Mouse (Mus musculus): ENCODE data around the gene Pea15a.

Gene Pea15a

DNA sequence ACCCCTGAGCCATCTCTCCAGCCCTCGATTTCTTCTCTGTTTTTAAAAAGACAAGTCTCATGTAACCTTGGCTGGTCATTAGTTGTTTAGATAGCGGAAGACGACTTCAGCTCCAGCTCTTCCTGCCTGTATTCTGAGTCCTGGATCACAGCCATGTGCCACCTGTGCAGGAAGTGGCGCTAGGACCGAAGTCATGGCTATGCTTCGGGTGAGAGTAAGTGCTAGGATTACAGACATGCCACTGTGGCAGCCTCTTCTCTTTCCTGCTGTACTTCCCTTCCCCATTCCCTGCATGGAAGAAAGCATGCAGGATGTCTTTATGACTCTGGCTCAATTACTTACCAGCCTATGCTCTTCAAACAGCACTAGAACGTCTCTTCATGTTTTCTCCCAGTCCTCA, 27.5 kb downstream of the Pea15a start:
- DNase-seq (ENCODE audit: low read depth, low spot score) = no peak

DNA sequence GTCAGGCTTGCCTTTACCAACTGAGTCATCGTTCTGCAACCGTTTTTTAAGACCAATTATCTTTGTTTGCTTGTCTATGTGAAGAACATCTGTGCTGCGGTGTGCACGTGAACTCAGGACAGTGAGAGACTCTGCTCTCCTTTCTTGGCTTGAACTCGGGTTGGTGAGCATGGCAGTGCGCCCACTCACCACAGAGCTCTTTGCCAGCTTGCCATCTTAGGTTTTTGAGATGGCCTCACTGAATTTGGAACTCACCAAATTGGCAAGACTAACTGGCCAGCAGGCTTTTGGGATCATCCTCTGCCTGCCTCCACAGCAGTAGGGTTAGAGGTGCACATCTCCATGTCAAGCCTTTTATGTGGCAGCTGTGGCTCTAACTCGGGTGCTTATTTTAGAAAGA, 28.8 kb downstream of the Pea15a start:
- DNase-seq (ENCODE audit: low read depth, low spot score) = no peak

DNA sequence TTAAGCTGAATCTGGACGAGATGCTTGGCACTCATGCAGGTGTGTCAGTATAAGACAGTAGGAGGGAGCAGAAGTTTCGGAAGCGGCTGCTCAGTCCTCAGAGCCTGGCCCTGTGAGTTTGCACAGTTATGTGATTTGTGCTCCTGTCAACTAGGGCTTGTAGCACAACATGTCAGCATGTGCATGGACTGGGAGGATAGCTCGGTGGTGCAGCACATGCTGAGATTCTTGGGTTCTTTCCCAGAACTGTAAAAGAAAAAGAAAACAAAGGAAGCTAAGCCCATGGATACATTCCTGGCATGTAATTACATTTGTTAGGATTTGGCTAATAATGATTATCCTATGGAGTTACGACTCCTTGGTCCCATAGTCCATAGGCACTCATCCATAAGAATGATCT, 33.4 kb downstream of the Pea15a start:
- DNase-seq (ENCODE audit: low read depth, low spot score) = no peak

DNA sequence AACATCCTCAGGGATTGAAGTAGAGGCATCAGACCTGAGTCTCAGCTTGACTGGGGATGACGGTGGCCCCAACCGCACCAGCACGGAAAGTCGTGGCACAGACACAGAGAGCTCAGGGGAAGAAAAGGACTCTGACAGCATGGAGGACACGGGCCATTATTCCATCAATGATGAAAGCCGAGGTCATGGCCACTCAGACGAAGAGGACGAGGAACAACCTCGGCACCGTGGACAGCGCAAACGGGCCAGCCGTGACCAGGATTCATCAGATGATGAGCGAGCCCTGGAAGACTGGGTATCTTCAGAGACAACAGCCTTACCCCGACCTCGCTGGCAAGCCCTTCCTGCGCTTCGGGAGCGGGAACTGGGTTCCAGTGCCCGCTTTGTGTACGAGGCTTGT, 34.2 kb downstream of the Pea15a start:
- DNase-seq (ENCODE audit: low read depth, low spot score) = no peak

DNA sequence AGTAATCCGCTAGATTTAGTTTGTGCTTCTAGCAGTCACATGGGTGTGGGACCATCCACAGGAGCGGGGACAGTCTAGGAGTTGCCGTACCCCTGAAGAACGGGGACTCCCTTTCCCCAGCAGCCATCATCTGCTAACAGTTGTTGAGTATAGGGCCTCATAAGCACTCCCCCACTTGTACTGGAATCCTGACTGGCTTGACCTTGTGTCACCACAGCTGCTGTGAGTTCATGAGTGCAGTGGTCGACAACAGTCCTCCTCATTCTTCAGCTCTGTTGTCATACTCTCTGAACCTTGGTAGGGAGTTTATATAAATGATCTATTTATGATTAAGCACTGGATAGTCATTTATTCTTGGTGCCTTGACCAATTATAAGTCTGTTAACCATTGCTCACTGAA, 36.8 kb downstream of the Pea15a start:
- DNase-seq (ENCODE audit: low read depth, low spot score) = no peak

DNA sequence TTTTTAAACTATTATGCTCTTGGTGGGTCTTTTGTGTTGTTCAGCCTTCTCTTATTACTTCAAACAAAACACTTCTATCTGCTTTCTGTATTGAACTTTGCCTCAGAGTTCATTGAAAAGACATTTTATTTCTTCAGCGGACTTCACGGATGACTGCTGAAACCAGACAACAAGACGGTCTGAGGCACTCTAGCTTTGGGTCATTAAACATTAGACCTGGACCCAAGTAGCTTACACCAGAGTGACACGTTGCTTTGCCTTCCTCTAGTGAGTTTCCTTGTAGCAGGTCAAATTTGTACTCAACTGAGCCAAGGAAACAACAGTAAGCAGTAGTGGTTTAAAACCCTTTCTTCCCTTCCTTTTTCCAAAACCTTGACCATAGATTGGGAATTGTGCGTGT, 38.7 kb downstream of the Pea15a start:
- no peak for DNase-seq (ENCODE audit: low read depth, low spot score)

DNA sequence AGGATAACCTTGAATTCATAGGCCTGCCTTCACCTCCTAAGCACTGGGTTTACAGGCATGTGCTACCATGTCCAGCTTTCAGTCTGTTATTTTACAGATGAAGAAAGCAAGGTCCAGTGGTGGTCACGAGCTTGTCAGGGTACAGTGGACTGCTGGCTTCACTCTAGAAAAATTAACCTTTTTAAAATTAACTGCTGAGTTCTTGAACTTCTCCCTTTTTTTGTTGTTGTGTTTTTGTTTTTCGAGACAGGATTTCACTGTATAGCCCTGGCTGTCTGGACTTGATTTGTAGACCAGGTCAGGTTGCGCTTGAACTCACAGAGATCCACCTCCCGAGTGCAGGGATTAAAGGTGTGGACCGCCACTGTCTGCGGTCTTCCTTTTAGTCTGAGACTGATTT, 43.6 kb downstream of the Pea15a start:
- no peak for DNase-seq (ENCODE audit: low read depth, low spot score)

DNA sequence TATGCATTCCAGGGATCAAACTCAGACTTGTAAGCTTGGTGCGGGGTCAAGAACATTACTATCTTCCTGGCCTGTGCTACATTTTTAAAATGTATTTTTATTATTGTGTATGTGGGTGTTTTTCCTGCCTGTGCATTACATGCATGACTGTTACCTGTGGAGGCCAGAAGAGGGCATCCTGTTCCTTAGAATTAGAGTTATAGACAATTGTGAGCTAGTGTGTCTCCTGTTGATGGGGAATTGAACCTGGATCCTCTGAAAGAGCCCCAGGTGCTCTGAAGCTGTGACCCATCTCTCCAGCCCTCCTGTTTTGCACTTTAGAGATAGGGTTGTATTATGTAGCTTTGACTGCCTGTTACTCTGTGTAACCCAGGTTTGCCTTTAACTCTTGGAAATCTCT, 44.6 kb downstream of the Pea15a start:
- DNase-seq (ENCODE audit: low read depth, low spot score) = no peak

DNA sequence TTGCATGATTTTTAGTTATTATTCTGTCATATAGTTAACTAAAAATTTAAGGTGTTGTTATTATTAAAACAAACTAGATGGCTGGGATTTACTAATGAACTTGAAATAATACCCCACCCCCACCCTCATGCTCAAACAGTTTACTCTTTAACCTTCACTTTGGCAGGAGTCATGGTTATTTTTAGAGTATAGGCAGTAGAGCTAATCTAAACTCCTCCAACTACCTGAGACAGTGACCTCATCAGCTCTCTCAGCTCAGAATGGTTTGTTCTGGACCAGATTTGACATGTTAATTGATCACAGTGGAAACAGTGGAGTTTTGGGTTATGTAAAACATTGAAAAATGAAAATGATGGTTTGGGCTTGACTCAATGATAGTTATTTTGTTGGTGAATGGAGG, 46.1 kb downstream of the Pea15a start:
- peak; percentile 44 for DNase-seq (ENCODE audit: low read depth, low spot score)

DNA sequence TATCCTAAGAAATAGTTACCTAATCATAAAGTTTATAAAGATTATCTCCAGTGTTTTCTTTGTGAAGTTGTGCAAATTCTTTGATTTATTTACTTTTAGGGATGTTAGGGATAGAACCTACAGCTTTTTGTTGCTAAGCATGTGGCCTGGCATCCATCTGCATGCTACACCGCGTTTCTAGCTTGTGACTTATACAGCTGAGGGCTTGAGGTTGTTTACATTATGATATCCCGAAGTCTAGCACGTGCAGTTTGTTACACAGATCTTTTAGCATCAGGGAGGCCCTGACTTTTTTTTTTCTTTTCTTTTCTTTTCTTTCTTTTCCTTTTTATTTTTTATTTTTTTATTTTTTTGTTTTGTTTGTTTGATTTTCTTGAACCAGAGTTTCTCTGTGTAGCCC, 46.6 kb downstream of the Pea15a start:
- DNase-seq (ENCODE audit: low read depth, low spot score) = no peak

DNA sequence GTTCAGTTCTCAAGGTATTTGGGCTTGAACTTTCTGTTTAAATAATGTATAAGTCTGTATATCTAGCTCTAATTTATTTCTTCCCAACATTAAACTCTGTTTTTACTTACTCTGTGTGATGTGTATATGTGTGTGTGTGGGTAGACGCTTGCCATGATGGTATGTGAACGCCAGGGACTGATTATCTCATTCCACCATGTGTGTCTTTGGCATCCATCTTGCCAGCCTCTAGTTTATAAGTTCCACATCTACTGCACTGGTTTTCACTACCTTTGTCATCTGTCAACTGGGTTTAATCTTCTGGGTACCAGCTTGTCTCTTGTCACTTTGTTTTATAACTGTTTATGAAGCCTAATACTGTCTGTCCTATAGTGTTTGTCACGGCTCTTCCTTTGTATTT, 51.1 kb downstream of the Pea15a start:
- DNase-seq (ENCODE audit: low read depth, low spot score) = no peak

DNA sequence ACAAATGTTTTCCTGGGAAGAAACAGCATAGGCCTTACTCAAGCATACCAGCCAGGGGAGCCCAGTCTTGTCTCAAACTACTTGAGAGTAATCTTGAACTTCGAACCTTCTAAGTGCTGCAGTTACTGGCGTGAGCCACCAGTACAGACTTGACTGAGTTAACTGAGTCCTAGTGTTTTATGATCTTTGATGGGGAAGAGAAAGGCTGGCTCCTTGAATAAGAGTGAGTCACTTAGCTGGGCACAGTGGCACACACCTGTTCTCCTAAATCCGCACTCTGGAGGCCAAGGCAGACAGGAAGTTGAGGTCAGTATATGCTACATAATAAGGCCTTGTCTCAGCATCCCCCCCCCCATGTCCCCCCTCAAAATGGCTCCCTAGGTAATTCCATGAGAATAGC, 52.1 kb downstream of the Pea15a start:
- no peak for DNase-seq (ENCODE audit: low read depth, low spot score)

DNA sequence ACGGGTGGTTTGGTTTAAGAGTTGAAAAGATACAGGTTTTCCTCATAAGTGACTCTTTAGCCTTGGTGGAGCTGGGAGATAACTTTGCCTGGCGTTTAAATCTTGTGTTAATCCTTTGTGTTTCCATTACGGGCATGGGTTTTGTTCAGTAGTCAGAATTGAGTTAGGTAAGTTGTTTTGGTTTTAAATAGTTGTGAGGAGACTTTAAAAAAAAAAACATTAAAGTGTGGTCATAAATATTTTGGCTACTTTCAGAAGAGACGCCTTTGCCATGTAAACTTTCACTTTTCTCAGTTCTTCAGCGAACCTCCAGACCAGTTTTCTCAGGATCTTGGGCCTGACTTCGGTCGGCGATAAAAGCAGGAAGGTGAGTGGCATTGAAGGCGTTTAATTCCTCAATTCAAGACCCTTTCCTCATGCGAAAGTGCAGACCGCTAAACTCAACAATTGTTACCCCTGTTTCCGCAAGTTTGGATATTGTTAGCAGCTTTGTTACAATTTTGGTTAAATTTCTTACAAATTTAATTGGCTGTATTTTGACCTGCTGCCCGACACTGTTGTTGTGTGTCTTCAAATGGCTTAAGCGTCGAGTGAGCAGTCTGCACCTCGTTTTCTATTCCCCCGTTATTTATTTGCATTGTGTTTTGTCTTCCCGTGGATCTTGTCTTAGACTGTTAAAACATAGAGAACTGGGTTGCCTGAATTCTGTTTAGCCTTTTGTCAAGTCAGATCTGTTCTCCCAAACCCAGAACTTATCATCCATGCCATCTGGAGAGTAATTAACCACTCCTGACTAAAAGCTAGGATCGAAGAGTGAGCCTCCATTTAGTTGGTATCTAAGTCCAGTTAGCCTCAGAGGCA, 57.4 kb downstream of the Pea15a start:
- no peak for DNase-seq (ENCODE audit: low read depth, low spot score)

DNA sequence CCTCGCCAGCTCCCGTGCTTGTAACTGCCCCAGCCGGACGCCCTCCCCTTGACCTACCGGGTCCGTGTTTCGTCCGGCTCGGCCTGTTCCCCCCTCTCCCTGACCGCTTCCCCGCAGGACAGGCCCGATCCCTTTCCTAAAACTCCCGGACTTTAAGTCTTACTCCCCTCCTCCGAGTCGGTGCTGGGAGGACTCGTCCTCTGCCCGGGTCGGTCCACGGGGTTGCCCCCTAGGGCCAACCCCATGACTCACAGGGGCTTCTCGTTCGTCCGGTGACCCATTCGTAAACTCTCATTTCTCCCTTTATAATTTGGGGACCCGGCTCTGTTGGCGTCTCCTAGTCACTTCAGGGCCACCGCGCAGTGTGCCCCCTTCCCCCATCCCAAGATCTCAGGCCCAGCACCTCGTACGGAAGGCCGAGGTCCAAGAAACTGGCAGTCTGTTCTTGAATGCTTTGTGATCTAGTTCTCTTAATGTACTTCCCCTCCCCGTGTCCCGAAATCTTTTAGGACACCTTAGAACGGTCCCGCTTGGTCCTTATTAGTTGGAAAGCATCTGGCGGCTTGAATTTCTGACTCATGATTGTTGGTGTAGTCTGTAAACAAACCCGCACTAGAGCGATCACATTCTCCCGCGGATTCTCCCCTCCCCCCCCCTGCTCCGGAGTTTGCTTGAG, 58.2 kb downstream of the Pea15a start:
- peak; percentile 59 for DNase-seq (ENCODE audit: low read depth, low spot score)

DNA sequence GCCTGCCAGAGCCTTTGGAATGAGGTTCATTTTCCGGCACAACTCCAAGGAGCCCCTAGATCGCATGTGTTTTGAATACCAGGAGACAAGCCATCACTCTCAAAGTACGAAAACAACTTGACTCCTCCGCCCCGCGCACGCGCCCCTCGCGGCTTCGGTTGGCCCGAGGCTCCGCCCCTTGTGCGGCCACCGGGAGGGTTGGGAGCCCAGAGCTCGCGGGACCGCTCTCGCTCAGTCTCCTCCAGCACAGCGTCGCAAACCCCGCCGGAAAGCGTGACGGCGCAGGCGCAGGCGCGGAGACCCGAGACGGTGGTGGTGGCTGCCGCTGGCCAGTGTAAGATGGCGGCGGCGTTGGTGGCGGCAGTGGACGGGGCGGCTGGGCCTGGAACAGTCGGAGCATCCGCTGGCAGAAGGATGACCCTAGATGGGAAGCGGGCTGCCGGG, 58.7 kb downstream of the Pea15a start, which contains the start of gene Dcaf8:
Gene Dcaf8 (plus strand): TSS at position 250 of the 444 bp plus-strand sequence.
- peak; percentile 98 for DNase-seq (ENCODE audit: low read depth, low spot score)

Measured in skeletal muscle tissue, adult 2 months (tissue).